Mouse (Mus musculus): ENCODE results near the gene Cilp2. TPM values are rescaled to one million over a fixed set of nuclear protein-coding genes. Genes with fewer than 3 reads are reported as not detected.

Cilp2 gene
- polyA plus RNA-seq, 1 experiment from 2014 or later: 0.40 TPM

DNA sequence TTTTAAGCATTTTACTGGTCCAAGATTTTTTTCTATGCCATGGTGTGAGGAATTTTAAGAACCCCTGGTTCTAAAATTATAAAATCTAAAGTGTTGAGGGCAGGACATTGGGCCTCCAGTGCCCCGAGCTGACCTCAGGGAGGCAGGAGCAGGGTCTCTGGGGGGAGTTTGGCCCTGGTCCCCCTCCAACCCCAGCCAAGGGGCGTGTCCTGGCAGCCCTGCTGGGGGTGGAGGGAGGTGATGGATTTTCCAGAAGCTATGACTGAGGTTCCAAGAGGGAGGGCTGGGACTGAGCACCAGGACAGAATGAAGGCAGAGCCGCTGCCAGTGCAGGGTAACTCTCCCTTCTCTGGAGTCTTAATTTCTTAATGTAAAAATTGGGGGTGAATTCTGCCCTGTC lies 9.5 kb downstream of the Cilp2 start:
- WGBS: 65% methylated on average over 3 of the region's 3 CpGs
- Histone ChIP-seq H3K9me3 (replicated peaks) (no peaks in the 10 kb centered on the region), H3K4me3 (no peak overlapping the region), H3K4me1 (peaks cover 22% of the 10 kb centered on the region), H3K36me3 (no peaks in the 10 kb centered on the region), H3K27me3 (ENCODE audit: low read depth, poor library complexity, severe bottlenecking) (peaks cover 92% of the 10 kb centered on the region), H3K27ac (no peak overlapping the region)
- no peak for DNase-seq (ENCODE audit: low spot score)

DNA sequence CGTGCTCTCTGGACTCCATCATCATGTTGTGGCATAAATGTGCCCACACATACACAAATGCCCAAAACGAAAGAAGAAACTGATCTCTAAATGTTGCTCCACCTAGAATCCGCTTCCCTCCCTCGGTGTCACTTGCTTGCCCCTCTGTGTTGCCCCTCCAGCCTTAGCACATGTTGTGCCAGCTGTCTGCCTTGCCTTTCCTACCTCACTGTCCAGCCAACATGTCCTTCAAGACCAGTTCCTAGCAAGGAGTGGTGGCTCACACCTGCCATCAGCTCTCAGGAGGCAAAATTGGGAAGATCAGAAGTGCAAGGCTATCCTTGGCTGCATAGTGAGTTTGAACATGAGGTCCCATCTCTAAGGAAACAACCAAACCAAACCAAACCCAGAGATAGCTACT lies 10.1 kb downstream of the Cilp2 start:
- WGBS: 86% methylated on average over 4 of the region's 4 CpGs
- no peaks in the 10 kb centered on the region for H3K36me3 ChIP-seq
- H3K9me3 ChIP-seq (replicated peaks): no peaks in the 10 kb centered on the region
- H3K4me1 ChIP-seq: peaks cover 16% of the 10 kb centered on the region
- H3K27ac ChIP-seq: no peak overlapping the region
- peaks cover 86% of the 10 kb centered on the region for H3K27me3 ChIP-seq (ENCODE audit: low read depth, poor library complexity, severe bottlenecking)
- no peak for DNase-seq (ENCODE audit: low spot score)
- no peak overlapping the region for H3K4me3 ChIP-seq

DNA sequence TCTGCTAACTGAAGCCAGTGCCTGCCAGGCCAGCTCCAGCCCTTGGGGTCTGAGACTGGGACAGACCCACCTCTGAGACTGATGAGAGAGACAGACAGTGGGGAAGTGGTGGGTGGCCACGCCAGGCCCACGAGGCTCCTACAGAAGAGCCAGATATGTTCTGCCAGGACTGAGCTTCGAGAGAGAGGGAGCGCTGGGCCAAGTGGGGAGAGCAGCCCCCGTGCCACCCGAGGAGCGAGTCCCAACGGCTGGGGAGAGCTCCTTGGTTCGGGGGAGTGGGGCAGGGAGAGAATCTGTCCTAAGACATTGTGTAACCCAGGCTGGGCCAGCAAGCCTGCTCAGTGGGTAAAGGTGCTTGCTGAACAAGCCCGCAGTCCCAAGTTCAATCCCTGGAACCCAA lies 10.5 kb downstream of the Cilp2 start:
- H3K4me1 ChIP-seq: peaks cover 12% of the 10 kb centered on the region
- no peak for DNase-seq (ENCODE audit: low spot score)
- no peak overlapping the region for H3K4me3 ChIP-seq
- 81% methylated on average over 10 of the region's 10 CpGs for WGBS
- no peaks in the 10 kb centered on the region for H3K36me3 ChIP-seq
- H3K27ac ChIP-seq: no peak overlapping the region
- H3K27me3 ChIP-seq (ENCODE audit: low read depth, poor library complexity, severe bottlenecking): peaks cover 82% of the 10 kb centered on the region
- no peaks in the 10 kb centered on the region for H3K9me3 ChIP-seq (replicated peaks)

DNA sequence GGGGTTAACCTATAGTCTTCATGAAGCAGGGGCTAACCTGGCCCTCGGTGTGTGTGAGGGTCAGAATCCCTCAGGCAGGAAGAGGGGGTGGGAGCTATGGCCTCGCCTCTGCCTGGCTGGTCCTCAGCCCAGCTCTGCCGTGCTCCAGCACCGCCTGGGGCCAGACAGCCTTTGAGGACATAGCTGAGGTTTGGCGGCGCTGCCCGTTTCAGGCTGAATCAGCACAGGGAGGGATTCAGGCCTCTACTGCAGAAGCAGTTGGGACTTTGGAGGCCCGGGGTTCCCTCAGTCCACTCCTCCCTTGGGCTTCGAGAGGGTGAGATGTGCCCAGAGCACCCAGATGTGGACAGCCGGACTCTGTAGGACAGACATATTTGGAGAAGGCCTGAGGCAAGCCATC lies 11.4 kb downstream of the Cilp2 start:
- Histone ChIP-seq H3K27me3 (ENCODE audit: low read depth, poor library complexity, severe bottlenecking) (peaks cover 73% of the 10 kb centered on the region), H3K36me3 (no peaks in the 10 kb centered on the region), H3K4me3 (no peak overlapping the region), H3K4me1 (peaks cover 4% of the 10 kb centered on the region), H3K9me3 (replicated peaks) (no peaks in the 10 kb centered on the region), H3K27ac (no peak overlapping the region)
- DNase-seq (ENCODE audit: low spot score): no peak
- 43% methylated on average over 10 of the region's 10 CpGs for WGBS

DNA sequence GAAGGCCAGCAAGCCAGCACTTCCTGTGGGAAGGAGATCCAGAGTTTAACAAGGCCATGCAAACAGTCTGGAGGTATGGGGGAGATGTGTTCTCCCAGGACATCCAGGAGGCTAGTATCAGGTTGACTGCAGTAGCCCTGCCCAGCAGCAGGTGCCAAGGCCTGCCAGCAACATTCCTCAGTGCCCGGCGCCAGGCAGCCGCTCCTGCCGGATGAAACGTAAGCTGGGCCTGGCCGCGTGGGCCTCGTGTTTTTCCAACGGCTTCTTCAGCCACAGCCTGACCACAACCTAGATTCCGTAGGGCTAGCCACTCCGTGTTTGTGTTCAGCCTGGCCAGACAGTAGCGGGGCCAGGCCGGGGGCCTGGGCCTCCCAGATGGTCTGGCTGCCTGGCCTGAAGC lies 12.8 kb downstream of the Cilp2 start:
- H3K27me3 ChIP-seq (ENCODE audit: low read depth, poor library complexity, severe bottlenecking): peaks cover 64% of the 10 kb centered on the region
- no peak overlapping the region for H3K27ac ChIP-seq
- no peaks in the 10 kb centered on the region for H3K9me3 ChIP-seq (replicated peaks)
- DNase-seq (ENCODE audit: low spot score): no peak
- no peaks in the 10 kb centered on the region for H3K4me1 ChIP-seq
- no peaks in the 10 kb centered on the region for H3K36me3 ChIP-seq
- WGBS: 86% methylated on average over 13 of the region's 13 CpGs
- H3K4me3 ChIP-seq: no peak overlapping the region

DNA sequence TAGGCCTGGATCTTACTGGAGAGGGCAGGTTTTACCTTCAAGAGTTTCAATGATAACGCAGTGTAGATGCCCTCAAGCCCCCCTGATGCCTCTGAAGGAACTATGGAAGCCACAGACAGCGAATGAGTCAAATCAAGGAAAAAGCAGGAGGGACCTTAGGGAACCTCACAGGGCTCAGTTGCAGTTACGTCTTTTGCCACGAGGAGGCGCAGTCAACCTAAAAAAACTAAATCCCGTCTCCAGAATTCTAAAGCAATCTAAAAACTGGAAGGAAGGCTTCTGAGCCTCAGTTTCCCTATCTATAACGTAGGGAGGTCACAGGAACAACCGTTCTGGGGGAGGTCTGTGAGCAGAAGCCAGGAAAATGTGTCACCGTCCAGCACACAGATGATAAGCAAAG lies 13.3 kb downstream of the Cilp2 start:
- Histone ChIP-seq H3K27ac (no peak overlapping the region), H3K9me3 (replicated peaks) (no peaks in the 10 kb centered on the region), H3K4me3 (no peak overlapping the region), H3K27me3 (ENCODE audit: low read depth, poor library complexity, severe bottlenecking) (peaks cover 59% of the 10 kb centered on the region), H3K4me1 (no peaks in the 10 kb centered on the region), H3K36me3 (no peaks in the 10 kb centered on the region)
- WGBS: 11% methylated on average over 9 of the region's 9 CpGs
- peak; percentile 74 for DNase-seq (ENCODE audit: low spot score)

DNA sequence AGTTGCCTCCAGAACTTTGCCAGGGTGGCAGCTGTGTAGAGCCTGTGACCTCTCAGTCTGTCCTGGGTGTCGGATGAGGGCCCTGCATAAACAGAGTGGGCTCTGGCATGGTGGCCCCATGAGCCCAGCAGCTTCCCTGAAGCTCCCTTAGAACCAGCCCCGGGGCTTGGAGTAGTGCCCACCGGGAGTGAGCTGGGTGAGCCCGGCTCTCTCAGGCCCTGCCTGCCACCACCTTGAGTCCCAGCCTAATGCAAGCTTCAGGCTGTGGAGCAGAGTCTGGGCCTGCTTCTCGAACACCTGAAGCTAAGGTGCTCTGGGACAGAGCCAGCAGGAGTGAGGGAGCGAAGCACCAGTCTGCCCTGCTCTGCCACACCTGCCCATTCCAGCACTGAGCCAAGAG lies 16.6 kb downstream of the Cilp2 start:
- no peak overlapping the region for H3K27ac ChIP-seq
- DNase-seq (ENCODE audit: low spot score): no peak
- 85% methylated on average over 6 of the region's 6 CpGs for WGBS
- no peaks in the 10 kb centered on the region for H3K9me3 ChIP-seq (replicated peaks)
- no peaks in the 10 kb centered on the region for H3K4me1 ChIP-seq
- H3K27me3 ChIP-seq (ENCODE audit: low read depth, poor library complexity, severe bottlenecking): peaks cover 27% of the 10 kb centered on the region
- H3K36me3 ChIP-seq: no peaks in the 10 kb centered on the region
- no peak overlapping the region for H3K4me3 ChIP-seq

DNA sequence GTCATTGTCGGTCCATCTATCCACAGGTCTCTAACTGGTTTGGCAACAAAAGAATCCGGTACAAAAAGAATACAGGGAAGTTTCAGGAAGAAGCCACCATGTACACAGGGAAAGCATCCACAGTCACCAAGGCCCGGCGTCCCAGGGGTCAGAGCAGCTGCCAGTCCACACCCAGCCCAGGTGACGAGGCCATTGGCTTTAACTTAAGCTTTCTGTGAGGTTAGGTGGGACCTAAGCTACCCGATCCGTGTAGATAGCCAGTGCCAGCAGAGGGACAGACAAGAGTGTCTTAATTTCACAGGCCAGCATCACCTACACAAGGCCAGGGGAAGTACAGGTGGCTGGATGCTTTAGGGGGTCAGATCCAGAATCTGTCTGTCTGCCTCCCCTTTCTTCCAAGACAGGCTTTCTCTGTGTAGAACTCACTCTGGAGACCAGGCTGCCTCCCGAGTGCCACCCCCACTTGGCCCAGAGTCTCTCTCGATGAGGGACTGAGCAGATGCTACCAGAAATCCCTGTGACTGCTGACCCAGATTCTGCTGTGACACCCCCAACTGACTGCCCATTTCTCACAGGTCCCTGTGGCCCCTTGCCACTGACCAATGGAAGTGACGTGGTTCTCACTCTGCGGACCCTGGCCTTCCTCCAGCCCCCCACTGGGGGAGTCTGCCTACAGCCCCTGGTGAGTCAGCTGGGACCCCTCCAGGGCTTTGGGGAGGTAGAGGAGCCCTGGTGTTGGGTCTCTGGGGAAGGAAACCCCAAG lies 17.3 kb downstream of the Cilp2 start:
- H3K4me3 ChIP-seq: no peak overlapping the region
- no peak overlapping the region for H3K27ac ChIP-seq
- DNase-seq (ENCODE audit: low spot score): no peak
- H3K4me1 ChIP-seq: no peaks in the 10 kb centered on the region
- no peaks in the 10 kb centered on the region for H3K36me3 ChIP-seq
- H3K27me3 ChIP-seq (ENCODE audit: low read depth, poor library complexity, severe bottlenecking): peaks cover 20% of the 10 kb centered on the region
- no peaks in the 10 kb centered on the region for H3K9me3 ChIP-seq (replicated peaks)
- WGBS: 82% methylated on average over 11 of the region's 11 CpGs

DNA sequence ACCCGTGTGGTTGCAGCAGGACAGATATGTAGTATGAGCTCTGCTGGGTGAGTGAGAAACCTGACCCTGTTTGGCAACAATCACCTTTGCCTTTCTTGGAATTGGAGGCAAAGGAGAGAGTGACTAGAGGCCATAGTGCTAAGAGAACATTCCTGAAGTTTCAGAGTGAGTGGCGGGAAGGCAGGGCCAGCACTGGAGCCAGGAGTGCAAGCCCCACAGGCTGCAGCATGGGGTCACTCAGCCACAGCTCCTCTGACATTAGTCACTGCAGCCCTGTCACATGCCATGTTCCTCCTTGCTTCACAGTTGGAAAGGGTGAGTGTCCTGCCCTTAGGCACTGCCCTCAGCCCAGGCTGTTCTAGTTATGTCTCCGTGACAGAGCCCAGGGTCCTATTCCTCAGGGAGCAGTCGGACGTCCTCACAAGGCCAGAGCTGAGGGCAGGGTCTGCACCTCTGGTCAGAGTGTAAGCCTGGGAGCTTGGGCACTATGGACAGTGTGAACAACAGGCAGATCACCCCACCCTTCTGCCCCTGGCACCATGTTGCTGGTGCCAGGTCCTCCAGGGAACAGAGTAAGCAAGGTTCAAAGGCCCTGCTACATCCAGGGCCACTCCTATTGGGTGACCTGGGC lies 19.7 kb downstream of the Cilp2 start:
- H3K9me3 ChIP-seq (replicated peaks): no peaks in the 10 kb centered on the region
- H3K27me3 ChIP-seq (ENCODE audit: low read depth, poor library complexity, severe bottlenecking): peaks cover 6% of the 10 kb centered on the region; the same call in 1 of the 2 replicates
- H3K27ac ChIP-seq: no peak overlapping the region
- H3K36me3 ChIP-seq: no peaks in the 10 kb centered on the region
- 62% methylated on average over 5 of the region's 5 CpGs for WGBS
- no peak for DNase-seq (ENCODE audit: low spot score)
- H3K4me1 ChIP-seq: no peaks in the 10 kb centered on the region
- H3K4me3 ChIP-seq: no peak overlapping the region

DNA sequence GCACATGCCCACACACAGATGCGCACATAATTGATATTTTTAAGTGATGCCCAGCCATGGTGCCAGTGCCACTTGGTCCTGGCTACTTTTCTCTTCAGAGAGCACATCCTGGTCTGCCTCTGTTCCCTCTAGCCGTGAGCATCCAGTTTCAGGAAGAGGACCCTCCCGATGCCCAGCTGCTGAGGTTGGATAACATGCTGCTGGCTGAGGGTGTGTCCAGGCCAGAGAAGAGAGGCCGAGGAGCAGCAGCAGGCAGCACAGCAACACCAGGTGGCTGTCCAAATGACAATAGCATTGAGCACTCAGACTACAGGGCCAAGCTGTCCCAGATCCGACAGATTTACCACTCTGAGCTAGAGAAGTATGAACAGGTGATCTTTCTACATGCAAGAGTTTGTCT lies 23.3 kb downstream of the Cilp2 start:
- H3K9me3 ChIP-seq (replicated peaks): no peaks in the 10 kb centered on the region
- WGBS: 81% methylated on average over 5 of the region's 5 CpGs
- H3K27me3 ChIP-seq (ENCODE audit: low read depth, poor library complexity, severe bottlenecking): no peaks in the 10 kb centered on the region; the same call in 1 of the 2 replicates
- no peak for DNase-seq (ENCODE audit: low spot score)
- no peaks in the 10 kb centered on the region for H3K36me3 ChIP-seq
- H3K27ac ChIP-seq: no peak overlapping the region
- no peaks in the 10 kb centered on the region for H3K4me1 ChIP-seq
- no peak overlapping the region for H3K4me3 ChIP-seq

DNA sequence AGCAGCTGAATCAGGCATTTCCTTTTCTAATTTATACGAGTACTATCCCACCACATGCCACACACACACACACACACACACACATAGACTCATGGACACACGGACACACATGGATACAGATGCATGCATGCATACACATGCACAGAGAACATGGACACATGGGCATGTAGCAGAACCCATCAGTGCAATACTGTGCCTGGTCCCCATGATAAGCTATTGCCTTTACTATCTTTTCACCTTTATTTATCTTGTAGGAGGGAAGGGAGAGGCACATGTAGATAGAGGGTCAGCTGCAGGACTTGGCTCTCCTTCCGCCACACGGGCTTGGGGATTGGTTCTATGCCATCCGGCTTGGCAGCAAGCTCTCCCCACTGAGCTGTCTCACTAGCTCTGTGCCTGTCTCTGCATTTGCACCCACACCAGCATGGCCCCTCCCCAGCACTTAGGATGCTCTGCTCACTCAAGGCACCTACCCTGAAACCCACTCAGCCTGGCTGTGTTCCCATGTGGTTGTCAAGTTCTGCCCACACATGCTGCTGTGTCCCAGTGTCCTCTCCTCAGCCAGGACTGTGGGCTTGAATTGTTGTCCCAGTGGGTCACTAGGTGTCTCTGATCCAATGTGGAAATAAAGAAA lies 24.0 kb downstream of the Cilp2 start:
- no peaks in the 10 kb centered on the region for H3K36me3 ChIP-seq
- 94% methylated on average over 5 of the region's 5 CpGs for WGBS
- no peaks in the 10 kb centered on the region for H3K9me3 ChIP-seq (replicated peaks)
- H3K27me3 ChIP-seq (ENCODE audit: low read depth, poor library complexity, severe bottlenecking): no peaks in the 10 kb centered on the region
- DNase-seq (ENCODE audit: low spot score): no peak
- no peaks in the 10 kb centered on the region for H3K4me1 ChIP-seq
- H3K27ac ChIP-seq: no peak overlapping the region
- no peak overlapping the region for H3K4me3 ChIP-seq

DNA sequence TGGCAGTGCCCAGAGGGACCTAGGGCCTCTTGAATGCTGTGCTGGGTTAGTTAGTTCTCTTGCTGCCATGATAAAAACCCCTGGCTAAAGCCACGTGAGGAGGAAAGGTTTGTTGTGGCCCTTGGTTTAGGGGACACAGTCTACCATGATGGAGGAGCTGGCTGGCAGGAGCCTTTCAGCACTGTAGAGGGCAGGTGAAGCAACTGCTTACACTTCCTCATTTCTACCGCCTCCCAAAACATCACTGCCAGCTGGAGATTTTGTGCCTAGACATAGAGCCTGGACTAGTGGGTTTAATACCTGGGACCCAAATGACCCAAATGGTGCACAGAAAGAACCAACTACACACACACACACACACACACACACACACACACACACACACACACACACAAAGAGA lies 26.2 kb downstream of the Cilp2 start:
- Histone ChIP-seq H3K36me3 (no peaks in the 10 kb centered on the region), H3K9me3 (replicated peaks) (no peaks in the 10 kb centered on the region), H3K27me3 (ENCODE audit: low read depth, poor library complexity, severe bottlenecking) (no peaks in the 10 kb centered on the region), H3K27ac (no peak overlapping the region), H3K4me1 (no peaks in the 10 kb centered on the region), H3K4me3 (no peak overlapping the region)
- DNase-seq (ENCODE audit: low spot score): no peak
- WGBS: 65% methylated on average over 2 of the region's 2 CpGs

DNA sequence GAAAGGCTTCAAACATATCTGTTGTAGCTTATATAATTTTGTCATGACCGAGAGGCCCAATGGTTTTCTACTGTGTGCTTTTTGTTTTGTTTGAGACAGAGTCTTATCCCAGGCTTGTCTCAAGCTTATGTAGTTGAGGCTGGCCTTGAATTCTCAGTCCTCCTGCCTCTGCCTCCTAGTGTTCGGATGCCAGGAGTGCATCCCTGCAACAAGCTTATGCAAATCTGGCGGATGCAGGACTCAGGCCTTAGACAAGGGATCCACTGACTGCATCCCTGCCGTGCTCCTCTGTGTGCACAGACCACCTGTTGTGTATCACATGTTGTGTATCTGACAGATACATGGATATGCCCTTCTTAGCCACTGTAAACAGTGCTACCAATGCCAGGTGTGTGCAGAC lies 26.7 kb downstream of the Cilp2 start:
- H3K9me3 ChIP-seq (replicated peaks): no peaks in the 10 kb centered on the region
- H3K27me3 ChIP-seq (ENCODE audit: low read depth, poor library complexity, severe bottlenecking): no peaks in the 10 kb centered on the region
- no peak overlapping the region for H3K4me3 ChIP-seq
- H3K4me1 ChIP-seq: no peaks in the 10 kb centered on the region
- DNase-seq (ENCODE audit: low spot score): no peak
- H3K36me3 ChIP-seq: no peaks in the 10 kb centered on the region
- 66% methylated on average over 4 of the region's 4 CpGs for WGBS
- H3K27ac ChIP-seq: no peak overlapping the region

Data from limb, embryonic 10.5 days (tissue).